Mouse (Mus musculus): ENCODE results near the gene Hcrtr2.

The Hcrtr2 gene
- long read RNA-seq, experiment 1, result 0 reads
- long read RNA-seq, experiment 2, result 0 reads

GRCm38 (mm10) chr9:76323756-76324155 lies at the start of gene Hcrtr2:
Hcrtr2 (minus strand) TSS chr9:76323856.
- intact Hi-C loops (cut with DNase I), result no loop called here

GRCm38 (mm10) chr9:76364874-76365273 lies 41.2 kb upstream of the Hcrtr2 start:
- intact Hi-C loops (cut with DNase I), result no loop called here

- intact Hi-C loops (cut with DNase I), result no loop called here
Observed at GRCm38 (mm10) chr9:76360374-76360773, 36.7 kb upstream of the Hcrtr2 start.

GRCm38 (mm10) chr9:76352346-76352745 lies 28.7 kb upstream of the Hcrtr2 start:
- intact Hi-C loops (cut with DNase I), result no loop called here

- intact Hi-C loops (cut with DNase I), result no loop called here
Observed at GRCm38 (mm10) chr9:76347298-76347697, 23.6 kb upstream of the Hcrtr2 start.

- intact Hi-C loops (cut with DNase I), result no loop called here
Observed at GRCm38 (mm10) chr9:76331081-76331480, 7.4 kb upstream of the Hcrtr2 start.

GRCm38 (mm10) chr9:76323186-76323701 lies 412 bp downstream of the Hcrtr2 start:
- intact Hi-C loops (cut with DNase I), result no loop called here

GRCm38 (mm10) chr9:76322122-76323052 lies 1.3 kb downstream of the Hcrtr2 start:
- intact Hi-C loops (cut with DNase I), result no loop called here

GRCm38 (mm10) chr9:76321589-76321988 lies 2.1 kb downstream of the Hcrtr2 start:
- intact Hi-C loops (cut with DNase I), result no loop called here

GRCm38 (mm10) chr9:76320755-76321154 lies 2.9 kb downstream of the Hcrtr2 start:
- intact Hi-C loops (cut with DNase I), result no loop called here

- intact Hi-C loops (cut with DNase I), result no loop called here
Observed at GRCm38 (mm10) chr9:76318302-76318701, 5.4 kb downstream of the Hcrtr2 start.

- intact Hi-C loops (cut with DNase I), result no loop called here
Observed at GRCm38 (mm10) chr9:76315096-76315495, 8.6 kb downstream of the Hcrtr2 start.

GRCm38 (mm10) chr9:76313921-76314320 lies 9.7 kb downstream of the Hcrtr2 start:
- intact Hi-C loops (cut with DNase I), result no loop called here

GRCm38 (mm10) chr9:76312221-76312620 lies 11.4 kb downstream of the Hcrtr2 start:
- intact Hi-C loops (cut with DNase I), result no loop called here

GRCm38 (mm10) chr9:76291384-76291783 lies 32.3 kb downstream of the Hcrtr2 start:
- intact Hi-C loops (cut with DNase I), result no loop called here

- intact Hi-C loops (cut with DNase I), result loop anchor here (5.0 to 10.0 kb wide), 2 partner anchors 114 to 1111 kb away; no protein-coding TSS in a partner anchor
Observed at GRCm38 (mm10) chr9:76270886-76271285, 52.8 kb downstream of the Hcrtr2 start.

GRCm38 (mm10) chr9:76257731-76258130 lies 65.9 kb downstream of the Hcrtr2 start:
- intact Hi-C loops (cut with DNase I), result no loop called here

GRCm38 (mm10) chr9:76252544-76252943 lies 71.1 kb downstream of the Hcrtr2 start:
- intact Hi-C loops (cut with DNase I), result no loop called here

- intact Hi-C loops (cut with DNase I), result no loop called here
Observed at GRCm38 (mm10) chr9:76252109-76252508, 71.5 kb downstream of the Hcrtr2 start.

GRCm38 (mm10) chr9:76242322-76242721 lies 81.3 kb downstream of the Hcrtr2 start:
- intact Hi-C loops (cut with DNase I), result no loop called here

GRCm38 (mm10) chr9:76237946-76238345 lies 85.7 kb downstream of the Hcrtr2 start:
- intact Hi-C loops (cut with DNase I), result loop anchor here (2.0 to 5.0 kb wide), 2 partner anchors 116 to 475 kb away; no protein-coding TSS in a partner anchor

GRCm38 (mm10) chr9:76237243-76237642 lies 86.4 kb downstream of the Hcrtr2 start:
- intact Hi-C loops (cut with DNase I), result loop anchor here (2.0 to 5.0 kb wide), 2 partner anchors 115 to 474 kb away; no protein-coding TSS in a partner anchor
